Mouse (Mus musculus) hindbrain, embryonic 10.5 days (tissue): ENCODE data around the gene Celsr1. TPM values are rescaled to one million over a fixed set of nuclear protein-coding genes. Genes with fewer than 3 reads are reported as not detected.

Experiments
- DNase-seq: peaks from one replicate; pipeline ENCODE4 v3.0.0-alpha.2; 2017; ENCODE audit warnings: low spot score
- H3K27ac ChIP-seq: fragments of 300-500 bp; sonication (generic); 2 replicates; pipeline ENCODE4 v1.5.1; 2016; ENCODE audit warnings: mild to moderate bottlenecking, moderate library complexity
- H3K27me3 ChIP-seq: fragments of 300-500 bp; sonication (generic); 2 replicates; pipeline ENCODE4 v1.6.1; 2016; ENCODE audit warnings: mild to moderate bottlenecking; ENCODE audit not compliant: poor library complexity, insufficient read depth, severe bottlenecking
- H3K36me3 ChIP-seq: fragments of 300-500 bp; sonication (generic); 2 replicates; pipeline ENCODE4 v1.6.1; 2016; ENCODE audit warnings: mild to moderate bottlenecking, moderate library complexity
- H3K4me1 ChIP-seq: fragments of 300-500 bp; sonication (generic); replicated peaks from 2 replicates; pipeline ENCODE4 v1.6.1; 2016; ENCODE audit warnings: mild to moderate bottlenecking
- H3K4me3 ChIP-seq: fragments of 300-500 bp; sonication (generic); 2 replicates; pipeline ENCODE4 v1.5.1; 2016; ENCODE audit warnings: mild to moderate bottlenecking, moderate library complexity
- H3K9me3 ChIP-seq: fragments of 300-500 bp; sonication (generic); 2 replicates; pipeline ENCODE4 v1.6.1; 2016; ENCODE audit warnings: mild to moderate bottlenecking, moderate library complexity
- WGBS: fragments of 180-500 bp; shearing (Covaris S2); methylation state at CpG from one replicate; pipeline ENCODE4 v1.1.7; 2016; 5-methylcytosine and 5-hydroxymethylcytosine counted together
- polyA plus RNA-seq: library from polyadenylated mRNA; unstranded; fragments of >200 nt; fragmentation: Nextera tagmentation; extraction: Ambion mirVana; gene quantifications from 2 replicates; pipeline ENCODE4 v1.2.1, GENCODE M21; 2016

The Celsr1 gene
- polyA plus RNA-seq, 1 experiment from 2014 or later = 3.4 TPM

- no peaks in the 10 kb centered on the region for H3K27me3 ChIP-seq
- peaks cover 31% of the 10 kb centered on the region for H3K4me1 ChIP-seq
- 82% methylated on average over 8 of the region's 8 CpGs for WGBS
- H3K4me3 ChIP-seq = no peak overlapping the region
- DNase-seq = no peak
- H3K36me3 ChIP-seq = peaks cover 76% of the 10 kb centered on the region
- H3K27ac ChIP-seq = no peak overlapping the region
- peaks cover 9% of the 10 kb centered on the region; the same call in 1 of the 2 replicates for H3K9me3 ChIP-seq
Observed at GRCm38 (mm10) chr15:86020008-86020407, 13.6 kb downstream of the Celsr1 start.

GRCm38 (mm10) chr15:86018753-86019512 lies 14.6 kb downstream of the Celsr1 start:
- no peak for DNase-seq
- peaks cover 76% of the 10 kb centered on the region for H3K36me3 ChIP-seq

GRCm38 (mm10) chr15:86017336-86017735 lies 16.2 kb downstream of the Celsr1 start:
- Histone ChIP-seq H3K36me3 (peaks cover 61% of the 10 kb centered on the region), H3K4me1 (peaks cover 46% of the 10 kb centered on the region), H3K9me3 (peaks cover 11% of the 10 kb centered on the region; the same call in 1 of the 2 replicates), H3K4me3 (no peak overlapping the region), H3K27ac (no peak overlapping the region), H3K27me3 (peaks cover 11% of the 10 kb centered on the region)
- DNase-seq = no peak
- WGBS = 96% methylated on average over 6 of the region's 6 CpGs

More at GRCm38 (mm10) chr15:86018753-86019512, 14.6 kb downstream of the Celsr1 start:
- H3K27ac ChIP-seq = no peak overlapping the region
- peaks cover 35% of the 10 kb centered on the region for H3K4me1 ChIP-seq
- peaks cover 6% of the 10 kb centered on the region; the same call in 1 of the 2 replicates for H3K27me3 ChIP-seq
- H3K9me3 ChIP-seq = peaks cover 11% of the 10 kb centered on the region; the same call in 1 of the 2 replicates
- no peak overlapping the region for H3K4me3 ChIP-seq
- WGBS = 96% methylated on average over 5 of the region's 5 CpGs

- H3K36me3 ChIP-seq = peaks cover 57% of the 10 kb centered on the region
- no peak overlapping the region for H3K4me3 ChIP-seq
- H3K4me1 ChIP-seq = peaks cover 50% of the 10 kb centered on the region
- peaks cover 24% of the 10 kb centered on the region for H3K27me3 ChIP-seq
- H3K27ac ChIP-seq = peak overlapping the region; percentile 2; the same call in 1 of the 2 replicates
- H3K9me3 ChIP-seq = peaks cover 11% of the 10 kb centered on the region; the same call in 1 of the 2 replicates
- no peak for DNase-seq
- 59% methylated on average over 13 of the region's 13 CpGs for WGBS
Observed at GRCm38 (mm10) chr15:86015860-86016541, 17.6 kb downstream of the Celsr1 start.

GRCm38 (mm10) chr15:86015026-86015425 lies 18.6 kb downstream of the Celsr1 start:
- 89% methylated on average over 7 of the region's 7 CpGs for WGBS
- peaks cover 51% of the 10 kb centered on the region for H3K36me3 ChIP-seq
- DNase-seq = no peak

GRCm38 (mm10) chr15:86013656-86014055 lies 19.9 kb downstream of the Celsr1 start:
- 25% methylated on average over 10 of the region's 10 CpGs for WGBS
- Histone ChIP-seq H3K4me3 (no peak overlapping the region), H3K27ac (peak overlapping the region; percentile 75), H3K9me3 (peaks cover 3% of the 10 kb centered on the region; the same call in 1 of the 2 replicates), H3K4me1 (peaks cover 51% of the 10 kb centered on the region), H3K36me3 (peaks cover 39% of the 10 kb centered on the region), H3K27me3 (peaks cover 43% of the 10 kb centered on the region)
- DNase-seq = peak; percentile 27

More at GRCm38 (mm10) chr15:86015026-86015425, 18.6 kb downstream of the Celsr1 start:
- Histone ChIP-seq H3K27ac (no peak overlapping the region), H3K9me3 (peaks cover 11% of the 10 kb centered on the region; the same call in 1 of the 2 replicates), H3K27me3 (peaks cover 34% of the 10 kb centered on the region), H3K4me1 (peaks cover 50% of the 10 kb centered on the region), H3K4me3 (no peak overlapping the region)

- H3K4me1 ChIP-seq = peaks cover 54% of the 10 kb centered on the region
- peak; percentile 38 for DNase-seq
Observed at GRCm38 (mm10) chr15:86013130-86013529, 20.4 kb downstream of the Celsr1 start.

GRCm38 (mm10) chr15:86007690-86008121 lies 25.9 kb downstream of the Celsr1 start:
- Histone ChIP-seq H3K27ac (peak overlapping the region; percentile 66), H3K4me3 (peak overlapping the region; percentile 2; the same call in 1 of the 2 replicates), H3K9me3 (no peaks in the 10 kb centered on the region), H3K4me1 (peaks cover 76% of the 10 kb centered on the region), H3K36me3 (peaks cover 11% of the 10 kb centered on the region; the same call in 1 of the 2 replicates), H3K27me3 (peaks cover 70% of the 10 kb centered on the region)
- DNase-seq = peak; percentile 24
- 19% methylated on average over 6 of the region's 6 CpGs for WGBS

More at GRCm38 (mm10) chr15:86013130-86013529, 20.4 kb downstream of the Celsr1 start:
- 22% methylated on average over 2 of the region's 2 CpGs for WGBS
- 0 out of 2 replicates have a peak, but pooled peaks cover 2% of the 10 kb centered on the region for H3K9me3 ChIP-seq
- 0 out of 2 replicates have a peak overlapping the region, but pooled peaks have one; percentile 9 for H3K4me3 ChIP-seq
- peaks cover 34% of the 10 kb centered on the region for H3K36me3 ChIP-seq
- peaks cover 48% of the 10 kb centered on the region for H3K27me3 ChIP-seq
- peak overlapping the region; percentile 75 for H3K27ac ChIP-seq

- peak overlapping the region; percentile 87 for H3K27ac ChIP-seq
- H3K36me3 ChIP-seq = 0 out of 2 replicates have a peak, but pooled peaks cover 8% of the 10 kb centered on the region
- H3K4me3 ChIP-seq = peak overlapping the region; percentile 29
- peaks cover 78% of the 10 kb centered on the region for H3K4me1 ChIP-seq
- WGBS = 15% methylated on average over 11 of the region's 11 CpGs
- H3K27me3 ChIP-seq = peaks cover 60% of the 10 kb centered on the region
- peak; percentile 90 for DNase-seq
- no peaks in the 10 kb centered on the region for H3K9me3 ChIP-seq
Observed at GRCm38 (mm10) chr15:86005691-86006525, 27.7 kb downstream of the Celsr1 start.

GRCm38 (mm10) chr15:86004048-86004447 lies 29.5 kb downstream of the Celsr1 start:
- Histone ChIP-seq H3K4me1 (peaks cover 91% of the 10 kb centered on the region), H3K27ac (peak overlapping the region; percentile 87; the same call in 1 of the 2 replicates), H3K27me3 (peaks cover 51% of the 10 kb centered on the region), H3K36me3 (0 out of 2 replicates have a peak, but pooled peaks cover 5% of the 10 kb centered on the region), H3K4me3 (no peak overlapping the region), H3K9me3 (no peaks in the 10 kb centered on the region)
- WGBS = 83% methylated on average over 3 of the region's 3 CpGs
- DNase-seq = no peak

GRCm38 (mm10) chr15:86000706-86001292 lies 32.8 kb downstream of the Celsr1 start:
- peaks cover 90% of the 10 kb centered on the region for H3K4me1 ChIP-seq
- DNase-seq = no peak
- H3K9me3 ChIP-seq = no peaks in the 10 kb centered on the region
- peak overlapping the region; percentile 73 for H3K27ac ChIP-seq
- 56% methylated on average over 5 of the region's 5 CpGs for WGBS
- H3K36me3 ChIP-seq = 0 out of 2 replicates have a peak, but pooled peaks cover 5% of the 10 kb centered on the region
- no peak overlapping the region for H3K4me3 ChIP-seq
- peaks cover 32% of the 10 kb centered on the region for H3K27me3 ChIP-seq
